Mouse (Mus musculus) lung, postnatal 0 days (tissue): ENCODE data around the gene Jph2. TPM values are rescaled to one million over a fixed set of nuclear protein-coding genes. Genes with fewer than 3 reads are reported as not detected.

ENCODE experiments used
- ATAC-seq: fragments of 200-750 bp; cut with Nextera tagmentation; 2 replicates; pipeline ENCODE4 v1.8.0; 2017; ENCODE audit warnings: moderate library complexity
- DNase-seq: peaks from one replicate; pipeline ENCODE4 v3.0.0-alpha.2; 2016; ENCODE audit warnings: low spot score
- H3K27ac ChIP-seq: fragments of 300-500 bp; sonication (generic); 2 replicates; pipeline ENCODE4 v1.5.1; 2014; ENCODE audit warnings: antibody characterized with exemption, mild to moderate bottlenecking, low read length, mixed read lengths
- H3K27me3 ChIP-seq: fragments of 300-500 bp; sonication (generic); replicated peaks from 2 replicates; pipeline ENCODE4 v1.6.1; 2014; ENCODE audit warnings: low read length, mixed read lengths; ENCODE audit not compliant: insufficient read depth
- H3K36me3 ChIP-seq: fragments of 300-500 bp; sonication (generic); 2 replicates; pipeline ENCODE4 v1.6.1; 2014; ENCODE audit warnings: low read length, mixed read lengths; ENCODE audit not compliant: insufficient read depth
- H3K4me1 ChIP-seq: fragments of 300-500 bp; sonication (generic); 2 replicates; pipeline ENCODE4 v1.6.1; 2014; ENCODE audit warnings: antibody characterized with exemption, low read depth, low read length, mixed read lengths; ENCODE audit not compliant: insufficient read depth
- H3K4me2 ChIP-seq: fragments of 300-500 bp; sonication (generic); replicated peaks from 2 replicates; pipeline ENCODE4 v1.6.1; 2014; ENCODE audit warnings: low read depth, mild to moderate bottlenecking, low read length, moderate library complexity, mixed read lengths
- H3K4me3 ChIP-seq: fragments of 300-500 bp; sonication (generic); 2 replicates; pipeline ENCODE4 v1.5.1; 2014; ENCODE audit warnings: low read depth, low read length
- H3K9ac ChIP-seq: fragments of 300-500 bp; sonication (generic); replicated peaks from 2 replicates; pipeline ENCODE4 v1.6.1; 2014; ENCODE audit warnings: low read depth, mild to moderate bottlenecking
- H3K9me3 ChIP-seq: fragments of 300-500 bp; sonication (generic); 2 replicates; pipeline ENCODE4 v1.6.1; 2016; ENCODE audit warnings: low read length, mixed read lengths
- CTCF ChIP-seq: IDR thresholded peaks from 2 replicates; pipeline ENCODE4 v1.5.1; 2016; ENCODE audit warnings: antibody characterized with exemption, mild to moderate bottlenecking
- EP300 ChIP-seq: IDR thresholded peaks from 2 replicates; pipeline ENCODE4 v1.6.1; 2016; ENCODE audit warnings: antibody characterized with exemption, mild to moderate bottlenecking, control low read depth
- WGBS: fragments of 180-500 bp; shearing (Covaris S2); extraction: QIAGEN DNeasy Blood & Tissue Kit; methylation state at CpG from one replicate; pipeline ENCODE4 v1.1.7; 2014; 5-methylcytosine and 5-hydroxymethylcytosine counted together
- polyA plus RNA-seq: library from polyadenylated mRNA; unstranded; fragments of >200 nt; fragmentation: Nextera tagmentation; extraction: Ambion mirVana; gene quantifications from 2 replicates; pipeline ENCODE4 v1.2.1, GENCODE M21; 2015

Gene Jph2
- polyA plus RNA-seq, 1 experiment from 2014 or later = 4.0 TPM

GRCm38 (mm10) chr2:163375468-163375867, 22.3 kb downstream of the Jph2 start:
- 47% methylated on average over 33 of the region's 35 CpGs for WGBS
- Histone ChIP-seq H3K27me3 (0 out of 2 replicates have a peak, but pooled peaks cover 13% of the 10 kb centered on the region), H3K9me3 (no peaks in the 10 kb centered on the region), H3K4me1 (no peaks in the 10 kb centered on the region), H3K4me3 (no peak overlapping the region), H3K9ac (no peak overlapping the region), H3K4me2 (no peak overlapping the region), H3K36me3 (no peaks in the 10 kb centered on the region), H3K27ac (no peak overlapping the region)
- DNase-seq (no peak), ATAC-seq (no peak)
- TF ChIP-seq CTCF = no peak

GRCm38 (mm10) chr2:163372627-163373026, 25.2 kb downstream of the Jph2 start:
- Histone ChIP-seq H3K9me3 (no peaks in the 10 kb centered on the region), H3K4me2 (no peak overlapping the region), H3K4me1 (no peaks in the 10 kb centered on the region), H3K9ac (no peak overlapping the region), H3K4me3 (no peak overlapping the region), H3K27me3 (0 out of 2 replicates have a peak, but pooled peaks cover 13% of the 10 kb centered on the region), H3K36me3 (no peaks in the 10 kb centered on the region), H3K27ac (no peak overlapping the region)
- TF ChIP-seq EP300 = no peak
- TF ChIP-seq CTCF = no peak
- no peak for DNase-seq
- WGBS = 88% methylated on average over 1 of the region's 1 CpGs
- no peak for ATAC-seq

- Histone ChIP-seq H3K4me3 (no peak overlapping the region), H3K9me3 (no peaks in the 10 kb centered on the region), H3K27me3 (0 out of 2 replicates have a peak, but pooled peaks cover 3% of the 10 kb centered on the region), H3K4me2 (no peak overlapping the region), H3K9ac (no peak overlapping the region), H3K36me3 (no peaks in the 10 kb centered on the region), H3K27ac (peak overlapping the region; percentile 49), H3K4me1 (no peaks in the 10 kb centered on the region)
- ATAC-seq (peak; percentile 57), DNase-seq (peak; percentile 50)
- TF ChIP-seq EP300 = no peak
- TF ChIP-seq CTCF = no peak
- WGBS = 27% methylated on average over 4 of the region's 4 CpGs
These were observed 27.6 kb downstream of the Jph2 start for GRCm38 (mm10) chr2:163370175-163370574.

- H3K9ac ChIP-seq = no peak overlapping the region
- H3K4me3 ChIP-seq = no peak overlapping the region
- H3K27me3 ChIP-seq = no peaks in the 10 kb centered on the region
- H3K9me3 ChIP-seq = no peaks in the 10 kb centered on the region
- H3K4me1 ChIP-seq = no peaks in the 10 kb centered on the region; the same call in 1 of the 2 replicates
- H3K36me3 ChIP-seq = no peaks in the 10 kb centered on the region
- no peak overlapping the region for H3K4me2 ChIP-seq
- DNase-seq (peak; percentile 78), ATAC-seq (peak; percentile 75)
- H3K27ac ChIP-seq = peak overlapping the region; percentile 11; the same call in 1 of the 2 replicates
- TF ChIP-seq CTCF = no peak
- TF ChIP-seq EP300 = no peak
- WGBS = 45% methylated on average over 18 of the region's 18 CpGs
These were observed 32.8 kb downstream of the Jph2 start for GRCm38 (mm10) chr2:163364785-163365541.

GRCm38 (mm10) chr2:163362940-163363921, 34.6 kb downstream of the Jph2 start:
- DNase-seq = peak; percentile 46
- H3K9ac ChIP-seq = no peak overlapping the region
- no peak overlapping the region for H3K4me3 ChIP-seq
- peak overlapping the region; percentile 66 for H3K27ac ChIP-seq
- no peaks in the 10 kb centered on the region for H3K27me3 ChIP-seq
- TF ChIP-seq EP300 = no peak
- TF ChIP-seq CTCF = no peak
- no peaks in the 10 kb centered on the region; the same call in 1 of the 2 replicates for H3K4me1 ChIP-seq
- H3K9me3 ChIP-seq = no peaks in the 10 kb centered on the region
- 49% methylated on average over 12 of the region's 12 CpGs for WGBS
- H3K36me3 ChIP-seq = no peaks in the 10 kb centered on the region
- peak; percentile 49 for ATAC-seq
- H3K4me2 ChIP-seq = no peak overlapping the region
